Mouse (Mus musculus) intestine, embryonic 16.5 days (tissue): ENCODE results near the gene Jakmip3. TPM values are rescaled to one million over a fixed set of nuclear protein-coding genes. Genes with fewer than 3 reads are reported as not detected.

Experiments used
- ATAC-seq: fragments of 200-750 bp; cut with Nextera tagmentation; 2 replicates; pipeline ENCODE4 v1.8.0; 2017; ENCODE audit warnings: moderate TSS enrichment, moderate library complexity
- H3K27ac ChIP-seq: fragments of 300-500 bp; sonication (generic); 2 replicates; pipeline ENCODE4 v1.5.1; 2014; ENCODE audit warnings: mild to moderate bottlenecking, low read length
- H3K27me3 ChIP-seq: fragments of 300-500 bp; sonication (generic); replicated peaks from 2 replicates; pipeline ENCODE4 v1.6.1; 2014; ENCODE audit warnings: low read length, control low read depth, mixed read lengths; ENCODE audit not compliant: control insufficient read depth, insufficient read depth
- H3K36me3 ChIP-seq: fragments of 300-500 bp; sonication (generic); 2 replicates; pipeline ENCODE4 v1.6.1; 2014; ENCODE audit warnings: low read length, control low read depth; ENCODE audit not compliant: control insufficient read depth, insufficient read depth
- H3K4me1 ChIP-seq: fragments of 300-500 bp; sonication (generic); 2 replicates; pipeline ENCODE4 v1.6.1; 2014; ENCODE audit warnings: low read length, control low read depth, mixed read lengths; ENCODE audit not compliant: control insufficient read depth, insufficient read depth
- H3K4me2 ChIP-seq: fragments of 300-500 bp; sonication (generic); 2 replicates; pipeline ENCODE4 v1.6.1; 2014; ENCODE audit warnings: low read depth, low read length, control low read depth
- H3K4me3 ChIP-seq: fragments of 300-500 bp; sonication (generic); 2 replicates; pipeline ENCODE4 v1.5.1; 2014; ENCODE audit warnings: mild to moderate bottlenecking, low read length
- H3K9ac ChIP-seq: fragments of 300-500 bp; sonication (generic); 2 replicates; pipeline ENCODE4 v1.6.1; 2014; ENCODE audit warnings: low read depth, low read length
- H3K9me3 ChIP-seq: fragments of 300-500 bp; sonication (generic); 2 replicates; pipeline ENCODE4 v1.6.1; 2016; ENCODE audit warnings: low read length, control low read depth; ENCODE audit not compliant: control insufficient read depth
- WGBS: fragments of 180-500 bp; shearing (Covaris S2); extraction: QIAGEN DNeasy Blood & Tissue Kit; methylation state at CpG from one replicate; pipeline ENCODE4 v1.1.7; 2014; 5-methylcytosine and 5-hydroxymethylcytosine counted together
- polyA plus RNA-seq: library from polyadenylated mRNA; unstranded; fragments of >200 nt; fragmentation: Nextera tagmentation; extraction: Ambion mirVana; gene quantifications from 2 replicates; pipeline ENCODE4 v1.2.1, GENCODE M21; 2015

Gene Jakmip3
- polyA plus RNA-seq, 1 experiment from 2014 or later = 0.10 TPM

DNA sequence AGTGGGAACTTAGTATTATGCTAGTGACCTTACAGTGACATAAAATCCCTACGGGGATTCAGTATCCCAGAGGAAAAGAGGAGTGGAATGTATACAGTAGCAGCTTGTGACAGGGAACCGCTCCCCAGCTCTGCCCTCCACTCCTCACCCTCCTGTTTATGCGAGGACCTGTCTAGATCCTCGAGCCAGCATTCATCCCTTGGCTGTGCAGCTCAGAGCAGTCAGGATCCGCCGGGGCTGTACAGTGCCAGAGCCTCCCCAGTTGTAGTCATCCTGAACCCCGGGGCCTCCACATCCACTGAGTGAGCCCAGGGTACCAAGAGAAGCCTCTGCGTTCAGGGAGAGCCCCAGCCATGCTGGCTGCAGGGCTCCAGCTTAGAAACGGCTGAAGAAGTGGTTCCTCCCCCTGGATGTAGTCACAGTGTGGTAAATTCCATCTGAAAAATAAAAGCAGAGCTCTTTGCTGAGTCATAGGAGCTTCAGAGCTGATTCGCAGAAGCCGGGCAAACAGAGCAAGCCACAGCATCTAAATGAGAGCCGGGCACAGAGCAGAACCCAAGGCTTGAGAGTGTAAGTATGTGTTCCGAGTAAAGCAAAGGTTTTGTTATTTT lies 27.6 kb downstream of the Jakmip3 start:
- Histone ChIP-seq H3K27ac (no peak overlapping the region), H3K4me2 (no peak overlapping the region), H3K9ac (no peak overlapping the region), H3K4me3 (no peak overlapping the region), H3K9me3 (no peaks in the 10 kb centered on the region), H3K27me3 (no peaks in the 10 kb centered on the region), H3K36me3 (no peaks in the 10 kb centered on the region), H3K4me1 (no peaks in the 10 kb centered on the region)
- WGBS = 57% methylated on average over 13 of the region's 13 CpGs
- ATAC-seq = no peak

DNA sequence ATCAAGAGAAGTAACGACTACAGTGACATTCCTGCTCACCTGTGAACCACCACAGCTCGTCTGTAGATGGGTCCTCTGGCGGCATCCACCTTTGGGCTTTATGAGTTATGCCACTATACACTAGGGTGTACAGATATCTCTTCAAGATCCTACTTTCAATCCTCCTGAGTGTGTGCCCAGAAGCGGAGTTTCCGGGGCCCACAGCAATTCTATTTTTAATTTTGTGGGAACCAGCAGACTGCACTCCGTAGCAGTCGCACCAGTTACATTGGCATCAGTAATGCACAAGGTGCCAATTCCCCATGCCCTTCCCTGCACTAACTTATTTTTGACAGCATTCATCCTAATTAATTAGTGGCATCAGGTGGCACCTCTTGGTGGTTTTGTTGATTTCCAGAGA lies 37.0 kb downstream of the Jakmip3 start:
- WGBS = 90% methylated on average over 7 of the region's 7 CpGs
- Histone ChIP-seq H3K9ac (no peak overlapping the region), H3K9me3 (no peaks in the 10 kb centered on the region), H3K27ac (no peak overlapping the region), H3K36me3 (no peaks in the 10 kb centered on the region), H3K4me3 (no peak overlapping the region), H3K27me3 (no peaks in the 10 kb centered on the region), H3K4me2 (no peak overlapping the region), H3K4me1 (no peaks in the 10 kb centered on the region)
- ATAC-seq = no peak

DNA sequence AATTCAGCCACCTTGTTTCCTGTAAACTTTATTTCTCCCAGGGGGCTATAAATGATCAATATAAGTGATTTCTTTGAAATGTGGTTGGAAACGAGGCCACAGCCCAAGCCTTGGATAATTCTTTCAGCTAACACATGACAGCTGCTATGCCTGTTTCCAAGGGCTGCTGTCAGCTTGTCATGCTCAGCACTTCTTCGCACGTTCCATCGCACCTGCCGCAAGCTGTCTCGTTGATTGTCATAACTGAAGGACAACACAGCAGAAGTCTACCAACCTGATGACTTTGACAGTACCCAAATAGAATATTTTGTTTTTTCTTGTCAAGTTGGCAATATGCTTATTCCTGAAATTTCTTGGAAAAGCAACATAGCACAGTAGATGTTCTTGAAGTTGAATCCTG lies 44.0 kb downstream of the Jakmip3 start:
- Histone ChIP-seq H3K27ac (no peak overlapping the region), H3K4me1 (no peaks in the 10 kb centered on the region), H3K4me2 (no peak overlapping the region), H3K36me3 (no peaks in the 10 kb centered on the region), H3K9ac (no peak overlapping the region), H3K9me3 (no peaks in the 10 kb centered on the region), H3K27me3 (no peaks in the 10 kb centered on the region), H3K4me3 (no peak overlapping the region)
- ATAC-seq = no peak
- 89% methylated on average over 6 of the region's 6 CpGs for WGBS

DNA sequence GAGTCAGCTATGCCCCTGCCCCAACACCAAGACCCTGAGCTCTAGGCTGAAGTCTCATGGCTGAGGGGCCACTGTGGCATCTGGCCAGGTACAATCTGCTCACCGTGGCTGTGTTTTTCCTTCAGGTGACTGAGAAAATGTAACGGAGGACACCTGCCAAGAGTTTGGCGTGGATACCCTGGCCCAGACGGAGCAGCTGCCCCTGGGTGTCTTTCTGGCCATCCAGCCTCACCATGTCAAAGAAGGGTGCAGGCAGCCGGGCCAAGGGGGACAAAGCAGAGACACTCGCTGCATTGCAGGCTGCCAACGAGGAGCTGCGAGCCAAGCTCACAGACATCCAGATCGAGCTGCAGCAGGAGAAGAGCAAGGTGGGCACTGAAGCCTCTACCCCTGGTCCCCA lies 48.6 kb downstream of the Jakmip3 start:
- no peak for ATAC-seq
- no peaks in the 10 kb centered on the region for H3K9me3 ChIP-seq
- no peak overlapping the region for H3K27ac ChIP-seq
- no peaks in the 10 kb centered on the region for H3K36me3 ChIP-seq
- no peak overlapping the region for H3K4me2 ChIP-seq
- H3K4me3 ChIP-seq = no peak overlapping the region
- 75% methylated on average over 9 of the region's 9 CpGs for WGBS
- no peaks in the 10 kb centered on the region for H3K27me3 ChIP-seq
- H3K9ac ChIP-seq = no peak overlapping the region
- H3K4me1 ChIP-seq = no peaks in the 10 kb centered on the region

DNA sequence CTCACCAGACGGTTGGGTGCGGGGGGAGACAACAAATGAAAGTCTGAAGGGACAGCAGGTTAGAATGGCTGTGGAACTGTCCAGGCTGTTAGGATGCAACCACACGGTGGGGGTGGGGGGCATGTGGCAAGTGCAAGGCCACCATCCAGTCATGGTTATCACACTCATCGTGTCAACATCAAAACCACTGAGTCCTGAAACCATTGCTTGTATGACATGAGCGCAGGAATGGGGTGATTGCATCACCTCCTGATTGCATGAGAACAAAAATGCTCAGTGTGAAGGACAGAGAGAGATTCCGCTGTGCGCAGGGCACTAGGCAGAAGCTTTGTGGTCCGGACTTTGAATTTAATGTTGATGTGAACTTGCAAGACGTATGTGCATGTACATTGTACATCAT lies 62.2 kb downstream of the Jakmip3 start:
- WGBS = 88% methylated on average over 9 of the region's 9 CpGs
- no peak overlapping the region for H3K9ac ChIP-seq
- no peaks in the 10 kb centered on the region for H3K4me1 ChIP-seq
- H3K27ac ChIP-seq = no peak overlapping the region
- no peaks in the 10 kb centered on the region for H3K9me3 ChIP-seq
- H3K4me2 ChIP-seq = no peak overlapping the region
- H3K27me3 ChIP-seq = no peaks in the 10 kb centered on the region
- no peak for ATAC-seq
- no peaks in the 10 kb centered on the region for H3K36me3 ChIP-seq
- no peak overlapping the region for H3K4me3 ChIP-seq

DNA sequence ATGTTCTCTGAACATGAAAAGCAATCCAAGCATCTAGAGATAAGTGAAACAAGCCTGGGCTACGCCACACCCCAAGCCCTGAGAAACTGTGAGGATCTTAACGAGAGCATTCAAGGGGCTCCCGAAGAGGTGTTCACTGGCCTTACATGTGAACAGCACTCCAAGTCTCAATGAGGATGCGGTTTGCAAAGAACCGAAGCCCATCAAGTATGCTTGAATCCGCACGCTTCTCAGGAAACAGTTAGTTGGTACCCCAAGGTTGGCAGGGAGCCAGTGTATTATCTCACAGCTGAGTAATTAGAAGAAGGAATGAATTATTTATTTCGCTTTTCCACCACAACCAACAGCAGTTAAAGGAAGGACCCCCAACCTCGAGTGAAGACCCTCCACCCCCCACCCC lies 62.7 kb downstream of the Jakmip3 start:
- Histone ChIP-seq H3K27ac (no peak overlapping the region), H3K9me3 (no peaks in the 10 kb centered on the region), H3K4me3 (no peak overlapping the region), H3K9ac (no peak overlapping the region), H3K36me3 (no peaks in the 10 kb centered on the region), H3K27me3 (no peaks in the 10 kb centered on the region), H3K4me1 (no peaks in the 10 kb centered on the region), H3K4me2 (no peak overlapping the region)
- no peak for ATAC-seq
- 61% methylated on average over 9 of the region's 9 CpGs for WGBS

DNA sequence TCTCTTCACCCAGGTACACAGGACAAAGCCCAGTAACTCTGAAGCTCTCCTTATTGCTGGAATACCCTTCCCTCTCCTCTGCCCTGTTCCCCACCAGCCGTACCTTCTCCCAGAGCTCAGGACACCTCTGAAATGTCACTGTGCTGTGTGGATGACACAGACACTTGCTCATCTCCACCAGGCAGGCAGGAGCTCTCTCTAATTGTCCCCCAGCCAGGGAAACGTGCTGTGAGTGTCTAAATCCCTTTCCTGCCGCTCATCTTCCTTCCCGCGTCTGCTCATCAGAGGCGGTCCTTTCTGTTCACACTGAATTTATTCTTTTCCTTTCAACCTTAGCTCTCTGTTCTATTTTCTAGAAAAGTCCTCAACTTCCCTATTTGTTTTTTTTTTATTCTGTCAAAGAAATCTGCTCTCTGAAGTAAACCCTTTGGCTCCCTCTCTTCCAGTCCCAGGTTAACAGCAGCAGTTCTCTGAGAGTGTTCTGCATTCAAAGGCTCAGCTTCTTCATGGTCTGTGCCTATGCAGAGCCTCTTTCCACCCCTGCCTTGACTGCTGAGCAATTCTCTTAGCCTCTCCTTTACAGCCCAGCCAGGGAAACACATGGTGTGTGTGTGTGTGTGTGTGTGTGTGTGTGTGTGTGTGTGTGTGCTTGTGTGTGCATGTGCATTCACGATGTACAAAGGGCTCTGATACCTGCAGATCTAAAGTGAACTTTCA lies 69.4 kb downstream of the Jakmip3 start:
- no peak for ATAC-seq
- H3K9ac ChIP-seq = no peak overlapping the region
- 56% methylated on average over 7 of the region's 7 CpGs for WGBS
- no peaks in the 10 kb centered on the region for H3K27me3 ChIP-seq
- no peak overlapping the region for H3K27ac ChIP-seq
- H3K4me1 ChIP-seq = no peaks in the 10 kb centered on the region
- H3K4me3 ChIP-seq = no peak overlapping the region
- no peaks in the 10 kb centered on the region for H3K9me3 ChIP-seq
- H3K4me2 ChIP-seq = no peak overlapping the region
- no peaks in the 10 kb centered on the region for H3K36me3 ChIP-seq

DNA sequence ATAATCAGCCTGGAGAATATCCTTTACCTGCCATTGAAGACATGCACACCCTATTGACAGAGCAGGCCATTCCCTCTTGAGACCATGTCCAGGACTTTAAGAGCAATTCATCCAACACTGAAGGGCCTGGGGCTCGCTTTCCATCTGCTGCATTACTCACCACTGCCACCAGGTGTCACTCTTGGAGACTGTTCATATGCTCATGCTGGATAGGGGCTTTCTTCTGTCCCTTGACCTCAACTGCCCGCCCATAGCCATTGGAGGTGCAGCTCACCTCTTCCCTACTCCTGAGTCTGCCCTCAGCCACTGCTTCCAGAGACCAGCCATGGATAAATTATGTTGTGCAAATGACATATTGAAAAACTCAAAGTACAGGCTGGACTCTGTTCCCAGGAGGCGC lies 70.5 kb downstream of the Jakmip3 start:
- 38% methylated on average over 3 of the region's 3 CpGs for WGBS
- no peaks in the 10 kb centered on the region for H3K4me1 ChIP-seq
- H3K4me3 ChIP-seq = no peak overlapping the region
- no peaks in the 10 kb centered on the region for H3K36me3 ChIP-seq
- no peaks in the 10 kb centered on the region for H3K27me3 ChIP-seq
- no peak for ATAC-seq
- no peak overlapping the region for H3K27ac ChIP-seq
- H3K9ac ChIP-seq = no peak overlapping the region
- no peak overlapping the region for H3K4me2 ChIP-seq
- no peaks in the 10 kb centered on the region for H3K9me3 ChIP-seq

DNA sequence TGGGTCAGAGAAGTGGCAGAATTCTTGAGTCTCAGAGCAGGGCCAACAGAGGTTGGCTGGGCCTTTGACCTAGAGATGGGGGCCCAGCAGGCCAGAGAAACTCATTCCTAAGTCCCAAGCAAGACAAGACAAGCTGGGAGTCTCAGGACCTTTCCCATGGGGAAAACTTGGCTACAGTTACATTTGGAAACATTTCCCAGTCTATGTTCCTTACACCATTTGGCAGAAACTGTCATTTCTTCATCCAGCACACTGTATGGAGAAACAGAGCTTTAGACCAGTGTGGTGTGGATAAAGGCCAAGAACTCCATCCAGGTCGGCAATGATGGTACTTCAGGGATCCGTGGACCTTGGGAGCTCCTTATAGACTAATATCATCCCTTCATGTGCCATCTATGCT lies 71.1 kb downstream of the Jakmip3 start:
- no peak for ATAC-seq
- WGBS = 92% methylated on average over 2 of the region's 2 CpGs

More for the DNA sequence above, 71.1 kb downstream of the Jakmip3 start:
- Histone ChIP-seq H3K9me3 (no peaks in the 10 kb centered on the region), H3K4me3 (no peak overlapping the region), H3K9ac (no peak overlapping the region), H3K4me2 (no peak overlapping the region), H3K27ac (no peak overlapping the region), H3K27me3 (no peaks in the 10 kb centered on the region), H3K4me1 (no peaks in the 10 kb centered on the region), H3K36me3 (no peaks in the 10 kb centered on the region)
